Mouse (Mus musculus) olfactory bulb, adult 2 months (tissue): ENCODE measurements around the gene Olfr1032.
"Not testable (repeated sequence)": the region's sequence is repeated elsewhere in the genome, so short reads cannot be mapped to it uniquely, and the experiment has no call there.

ENCODE experiments used
- CTCF ChIP-seq: fragments of 200-500 bp; IDR thresholded peaks from 2 replicates; pipeline ENCODE4 v1.5.1; 2012; ENCODE audit warnings: low read depth, mild to moderate bottlenecking, low read length, moderate library complexity; ENCODE audit not compliant: insufficient read depth
- POLR2A ChIP-seq: fragments of 200-500 bp; IDR thresholded peaks from 2 replicates; pipeline ENCODE4 v1.6.1; 2012; ENCODE audit warnings: mild to moderate bottlenecking, low read depth, low read length, moderate library complexity; ENCODE audit not compliant: insufficient read depth

- not testable (repeated sequence) for TF ChIP-seq CTCF, POLR2A
Measured at GRCm38 (mm10) chr2:86021518-86021917, 16.2 kb downstream of the Olfr1032 start.
